Mouse (Mus musculus) cerebellum, adult 11-12 months (tissue): ENCODE measurements around the gene Fnip1.
"Not testable (repeated sequence)": the region's sequence is repeated elsewhere in the genome, so short reads cannot be mapped to it uniquely, and the experiment has no call there.

Experiments used
- DNase-seq: peaks from one replicate; pipeline ENCODE4 v3.0.0; 2022

Gene Fnip1

GRCm38 (mm10) chr11:54437823-54438337, at the start of gene Fnip1:
Fnip1 (plus strand) TSS chr11:54438199.
- peak; percentile 93 for DNase-seq

- no peak for DNase-seq
These were observed 47.6 kb upstream of the Fnip1 start for GRCm38 (mm10) chr11:54390386-54390785.

GRCm38 (mm10) chr11:54391326-54391725, 46.7 kb upstream of the Fnip1 start:
- DNase-seq: no peak

- DNase-seq: no peak
These were observed 41.3 kb upstream of the Fnip1 start for GRCm38 (mm10) chr11:54396686-54397085.

- DNase-seq: no peak
These were observed 39.9 kb upstream of the Fnip1 start for GRCm38 (mm10) chr11:54398058-54398457.

GRCm38 (mm10) chr11:54400803-54401202, 37.2 kb upstream of the Fnip1 start:
- DNase-seq: not testable (repeated sequence)

- DNase-seq: no peak
These were observed 33.1 kb upstream of the Fnip1 start for GRCm38 (mm10) chr11:54404885-54405284.

- DNase-seq: no peak
These were observed 31.0 kb upstream of the Fnip1 start for GRCm38 (mm10) chr11:54406930-54407546.

GRCm38 (mm10) chr11:54410612-54411011, 27.4 kb upstream of the Fnip1 start:
- DNase-seq: no peak

GRCm38 (mm10) chr11:54413017-54413416, 25.0 kb upstream of the Fnip1 start:
- no peak for DNase-seq

- DNase-seq: no peak
These were observed 15.0 kb upstream of the Fnip1 start for GRCm38 (mm10) chr11:54423007-54423406.

- no peak for DNase-seq
These were observed 11.7 kb upstream of the Fnip1 start for GRCm38 (mm10) chr11:54426267-54426666.

- no peak for DNase-seq
These were observed 10.9 kb upstream of the Fnip1 start for GRCm38 (mm10) chr11:54427138-54427537.

- DNase-seq: no peak
These were observed 10.2 kb upstream of the Fnip1 start for GRCm38 (mm10) chr11:54427695-54428352.

- no peak for DNase-seq
These were observed 8.8 kb upstream of the Fnip1 start for GRCm38 (mm10) chr11:54429224-54429623.

GRCm38 (mm10) chr11:54435797-54436196, 2.2 kb upstream of the Fnip1 start:
- no peak for DNase-seq

GRCm38 (mm10) chr11:54437310-54437822, 633 bp upstream of the Fnip1 start:
- DNase-seq: no peak

- no peak for DNase-seq
These were observed 375 bp downstream of the Fnip1 start for GRCm38 (mm10) chr11:54438366-54438781.

- no peak for DNase-seq
These were observed 1.1 kb downstream of the Fnip1 start for GRCm38 (mm10) chr11:54438991-54439690.

GRCm38 (mm10) chr11:54439691-54440029, 1.7 kb downstream of the Fnip1 start:
- no peak for DNase-seq

- DNase-seq: peak; percentile 60
These were observed 12.8 kb downstream of the Fnip1 start for GRCm38 (mm10) chr11:54450757-54451156.

- DNase-seq: no peak
These were observed 16.5 kb downstream of the Fnip1 start for GRCm38 (mm10) chr11:54454516-54454915.

- no peak for DNase-seq
These were observed 18.9 kb downstream of the Fnip1 start for GRCm38 (mm10) chr11:54456875-54457274.

- DNase-seq: no peak
These were observed 20.2 kb downstream of the Fnip1 start for GRCm38 (mm10) chr11:54458168-54458567.
